Mouse (Mus musculus) spleen, adult 2 months (tissue): ENCODE measurements around the gene Pcsk4. TPM values are rescaled to one million over a fixed set of nuclear protein-coding genes. Genes with fewer than 3 reads are reported as not detected.
"Not testable (repeated sequence)": the region's sequence is repeated elsewhere in the genome, so short reads cannot be mapped to it uniquely, and the experiment has no call there.

ENCODE experiments used
- DNase-seq, 2 experiments: peaks; one replicate each; pipeline versions ENCODE4 v3.0.0 to v3.0.0-alpha.2; 2012 to 2021; ENCODE audit warnings: low spot score in 2 of 2, low read depth in 1 of 2
- H3K27ac ChIP-seq: fragments of 200-500 bp; 2 replicates; pipeline ENCODE4 v1.5.1; 2012; ENCODE audit warnings: low read length, inconsistent platforms; ENCODE audit not compliant: insufficient read depth
- H3K27me3 ChIP-seq: fragments of 200-500 bp; 2 replicates; pipeline ENCODE4 v1.6.1; 2012; ENCODE audit warnings: mild to moderate bottlenecking, moderate library complexity, low read length, inconsistent platforms; ENCODE audit not compliant: control insufficient read depth, insufficient read depth
- H3K36me3 ChIP-seq: fragments of 200-500 bp; 2 replicates; pipeline ENCODE4 v1.6.1; 2012; ENCODE audit warnings: mild to moderate bottlenecking, low read length, inconsistent platforms; ENCODE audit not compliant: control insufficient read depth, insufficient read depth
- H3K4me1 ChIP-seq: fragments of 200-500 bp; 2 replicates; pipeline ENCODE4 v1.6.1; 2011; ENCODE audit warnings: inconsistent platforms; ENCODE audit not compliant: control insufficient read depth, insufficient read depth, insufficient read length
- H3K4me3 ChIP-seq: fragments of 200-500 bp; 2 replicates; pipeline ENCODE4 v1.5.1; 2011; ENCODE audit warnings: mild to moderate bottlenecking, inconsistent platforms; ENCODE audit not compliant: insufficient read depth, insufficient read length; ENCODE audit errors: extremely low read depth
- CTCF ChIP-seq: fragments of 200-500 bp; IDR thresholded peaks from 2 replicates; pipeline ENCODE4 v1.5.1; 2011; ENCODE audit warnings: mild to moderate bottlenecking, inconsistent platforms; ENCODE audit not compliant: insufficient read depth, insufficient read length, insufficient replicate concordance; ENCODE audit errors: extremely low read depth
- POLR2A ChIP-seq: fragments of 200-500 bp; IDR thresholded peaks from 2 replicates; pipeline ENCODE4 v1.6.1; 2011; ENCODE audit warnings: low read depth, low read length, inconsistent platforms
- WGBS: fragments of 180-500 bp; shearing (Covaris S2); methylation state at CpG from one replicate; pipeline ENCODE4 v1.1.7; 2018; 5-methylcytosine and 5-hydroxymethylcytosine counted together
- polyA plus RNA-seq: library from polyadenylated mRNA; depleted of rRNA; stranded (reverse); fragments of >200 nt; gene quantifications from 2 replicates; pipeline ENCODE4 v1.2.3, GENCODE M21; 2012

The Pcsk4 gene
- polyA plus RNA-seq, 1 experiment = 6.2 TPM

GRCm38 (mm10) chr10:80348981-80349380 lies 19.7 kb upstream of the Pcsk4 start:
- H3K36me3 ChIP-seq = no peaks in the 10 kb centered on the region
- TF ChIP-seq POLR2A (no peak), CTCF (no peak)
- no peak for DNase-seq
- 42% methylated on average over 26 of the region's 26 CpGs for WGBS
- peaks cover 6% of the 10 kb centered on the region for H3K4me1 ChIP-seq
- no peak overlapping the region for H3K4me3 ChIP-seq
- peaks cover 25% of the 10 kb centered on the region for H3K27me3 ChIP-seq
- H3K27ac ChIP-seq = no peak overlapping the region

GRCm38 (mm10) chr10:80348244-80348781 lies 19.0 kb upstream of the Pcsk4 start, which contains the start of gene Adamtsl5:
Gene Adamtsl5 (minus strand): TSS chr10:80348412.
- peaks cover 25% of the 10 kb centered on the region for H3K27me3 ChIP-seq
- H3K27ac ChIP-seq = no peak within 1 kb of the TSS; the same call in 1 of the 2 replicates
- peak within 1 kb of the TSS; percentile 39 for H3K4me3 ChIP-seq
- WGBS = 4% methylated on average over 40 of the region's 42 CpGs
- H3K36me3 ChIP-seq = no peaks in the 10 kb centered on the region
- H3K4me1 ChIP-seq = peaks cover 11% of the 10 kb centered on the region
- DNase-seq = peak in 1 of 2 experiments; percentile 51
- TF ChIP-seq CTCF (peak; percentile 90), POLR2A (no peak)

GRCm38 (mm10) chr10:80347514-80347967 lies 18.2 kb upstream of the Pcsk4 start:
- Histone ChIP-seq H3K27me3 (peaks cover 27% of the 10 kb centered on the region), H3K4me1 (peaks cover 15% of the 10 kb centered on the region), H3K36me3 (no peaks in the 10 kb centered on the region), H3K4me3 (no peak overlapping the region; the same call in 1 of the 2 replicates), H3K27ac (no peak overlapping the region)
- TF ChIP-seq CTCF = no peak
- TF ChIP-seq POLR2A = no peak
- no peak for DNase-seq
- 13% methylated on average over 17 of the region's 17 CpGs for WGBS

GRCm38 (mm10) chr10:80345929-80346328 lies 16.6 kb upstream of the Pcsk4 start:
- H3K4me3 ChIP-seq, H3K36me3 ChIP-seq, H3K27ac ChIP-seq, DNase-seq: not testable (repeated sequence)
- H3K4me1 ChIP-seq = peaks cover 28% of the 10 kb centered on the region
- 93% methylated on average over 6 of the region's 6 CpGs for WGBS
- peaks cover 38% of the 10 kb centered on the region for H3K27me3 ChIP-seq

DNA sequence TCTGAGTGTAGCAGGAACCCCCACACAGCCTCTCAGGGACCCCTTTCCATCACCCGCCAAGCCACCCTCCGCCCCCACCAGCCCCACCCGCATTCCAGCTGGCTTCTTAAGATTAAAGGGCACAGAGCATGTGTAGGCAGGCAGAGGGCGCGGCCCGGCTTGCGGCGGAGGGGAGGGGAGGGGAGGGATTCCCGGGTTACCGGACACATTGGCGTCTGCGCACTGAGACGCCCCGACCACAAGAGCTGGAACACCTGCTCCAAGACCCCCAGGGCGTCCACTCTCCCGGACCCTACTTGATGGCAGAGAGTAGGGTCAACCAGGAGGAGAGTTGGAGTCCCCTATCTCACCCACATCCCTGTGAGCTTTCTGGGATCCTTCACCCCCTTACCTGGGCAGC lies 15.8 kb upstream of the Pcsk4 start:
- H3K27ac ChIP-seq = peak overlapping the region; percentile 45; the same call in 1 of the 2 replicates
- H3K4me3 ChIP-seq = no peak overlapping the region
- H3K4me1 ChIP-seq = peaks cover 31% of the 10 kb centered on the region
- no peaks in the 10 kb centered on the region for H3K36me3 ChIP-seq
- TF ChIP-seq CTCF (no peak), POLR2A (no peak)
- DNase-seq = no peak
- under 1% methylated on average over 16 of the region's 16 CpGs for WGBS
- peaks cover 38% of the 10 kb centered on the region for H3K27me3 ChIP-seq

GRCm38 (mm10) chr10:80344131-80344661 lies 14.9 kb upstream of the Pcsk4 start:
- Histone ChIP-seq H3K27ac (peak overlapping the region; percentile 73), H3K4me1 (peaks cover 31% of the 10 kb centered on the region), H3K36me3 (no peaks in the 10 kb centered on the region), H3K27me3 (peaks cover 38% of the 10 kb centered on the region), H3K4me3 (no peak overlapping the region)
- WGBS = 19% methylated on average over 9 of the region's 9 CpGs
- TF ChIP-seq POLR2A (no peak), CTCF (no peak)
- no peak for DNase-seq

- Histone ChIP-seq H3K27me3 (peaks cover 36% of the 10 kb centered on the region), H3K36me3 (no peaks in the 10 kb centered on the region), H3K27ac (peak overlapping the region; percentile 24; the same call in 1 of the 2 replicates), H3K4me1 (peaks cover 30% of the 10 kb centered on the region), H3K4me3 (no peak overlapping the region)
- no peak for DNase-seq
- TF ChIP-seq POLR2A (no peak), CTCF (no peak)
- 29% methylated on average over 13 of the region's 13 CpGs for WGBS
These were observed 14.2 kb upstream of the Pcsk4 start for GRCm38 (mm10) chr10:80343425-80343895.
